Mouse (Mus musculus): Measurements from ENCODE around the gene Slc2a10. TPM values are rescaled to one million over a fixed set of nuclear protein-coding genes. Genes with fewer than 3 reads are reported as not detected.

The Slc2a10 gene
- polyA plus RNA-seq (2014; fragmentation: Illumina TruSeq; extraction: RNeasy Lipid Tissue Mini Kit (QIAGEN cat#74804); ENCODE audit: low read depth, low replicate concordance), result 0.32 TPM

DNA sequence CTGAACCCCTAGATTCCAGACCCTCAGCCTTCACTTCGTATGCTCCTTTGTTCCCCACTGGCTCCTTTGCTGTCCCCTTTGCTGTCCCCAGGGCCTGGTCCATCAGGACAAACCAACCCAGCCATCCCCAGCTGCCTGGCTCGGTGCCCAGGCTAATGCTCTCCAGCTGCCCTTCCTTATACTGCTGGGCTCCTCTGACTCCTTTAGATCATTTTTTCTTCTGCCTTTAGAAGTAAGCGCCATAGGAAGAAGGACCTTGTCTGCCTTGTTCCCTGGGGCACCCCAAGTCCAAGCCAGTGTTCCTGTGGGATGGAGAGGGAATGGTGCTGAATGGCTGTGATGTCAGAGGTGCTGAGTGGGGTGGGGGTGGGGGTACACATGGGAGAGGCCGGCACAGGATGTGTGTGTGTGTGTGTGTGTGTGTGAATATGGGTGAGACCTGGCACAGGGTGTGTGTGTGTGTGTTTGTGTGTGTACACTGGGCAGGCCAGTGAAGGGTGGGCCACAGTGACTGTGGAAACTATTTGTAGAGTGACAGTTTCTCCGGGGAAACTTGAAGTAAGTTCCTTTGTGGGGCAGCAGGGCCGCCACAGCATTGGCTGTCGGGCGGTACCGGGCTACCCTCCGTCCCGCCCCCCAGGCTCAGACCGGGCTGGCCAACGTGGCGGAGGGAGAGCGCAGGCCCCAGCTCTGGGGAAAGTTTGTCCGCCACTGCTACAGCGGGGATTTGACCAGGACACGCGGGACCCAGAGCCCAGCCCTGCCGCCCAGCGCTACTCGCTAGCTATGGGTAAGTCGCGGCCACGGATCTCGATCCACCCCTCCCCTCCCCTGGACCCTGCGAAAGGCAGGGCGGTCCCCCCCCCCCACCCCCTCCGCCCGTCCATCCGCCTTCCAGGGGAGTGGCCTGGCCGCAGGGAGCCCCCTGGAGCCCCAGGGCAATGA is at the start of gene Slc2a10:
Gene Slc2a10, plus strand, starts transcription at position 529 of the 945 bp plus-strand sequence.

DNA sequence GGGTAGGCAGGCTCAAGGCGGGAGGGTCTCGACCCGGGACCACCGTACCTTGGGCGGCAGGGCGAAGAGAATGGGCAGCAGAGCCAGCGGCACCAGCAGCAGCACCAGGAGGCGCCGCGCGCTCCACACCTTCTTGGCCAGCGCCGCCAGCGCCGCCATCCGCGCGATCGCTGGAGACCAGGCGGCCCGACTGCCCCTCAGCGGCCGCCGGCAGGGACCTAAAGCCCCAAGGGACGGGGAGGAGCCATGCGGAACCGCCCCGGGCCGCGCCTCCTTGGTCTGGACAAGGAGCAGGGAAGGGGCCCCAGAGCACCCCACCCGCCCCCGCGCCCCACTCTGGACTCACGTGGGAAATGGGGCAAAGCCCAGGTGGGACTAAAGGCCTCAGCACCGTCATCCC is 30.6 kb upstream of the Slc2a10 start, which contains the start of gene Slc13a3:
Gene Slc13a3, minus strand, starts transcription at position 228 of the 400 bp plus-strand sequence.

DNA sequence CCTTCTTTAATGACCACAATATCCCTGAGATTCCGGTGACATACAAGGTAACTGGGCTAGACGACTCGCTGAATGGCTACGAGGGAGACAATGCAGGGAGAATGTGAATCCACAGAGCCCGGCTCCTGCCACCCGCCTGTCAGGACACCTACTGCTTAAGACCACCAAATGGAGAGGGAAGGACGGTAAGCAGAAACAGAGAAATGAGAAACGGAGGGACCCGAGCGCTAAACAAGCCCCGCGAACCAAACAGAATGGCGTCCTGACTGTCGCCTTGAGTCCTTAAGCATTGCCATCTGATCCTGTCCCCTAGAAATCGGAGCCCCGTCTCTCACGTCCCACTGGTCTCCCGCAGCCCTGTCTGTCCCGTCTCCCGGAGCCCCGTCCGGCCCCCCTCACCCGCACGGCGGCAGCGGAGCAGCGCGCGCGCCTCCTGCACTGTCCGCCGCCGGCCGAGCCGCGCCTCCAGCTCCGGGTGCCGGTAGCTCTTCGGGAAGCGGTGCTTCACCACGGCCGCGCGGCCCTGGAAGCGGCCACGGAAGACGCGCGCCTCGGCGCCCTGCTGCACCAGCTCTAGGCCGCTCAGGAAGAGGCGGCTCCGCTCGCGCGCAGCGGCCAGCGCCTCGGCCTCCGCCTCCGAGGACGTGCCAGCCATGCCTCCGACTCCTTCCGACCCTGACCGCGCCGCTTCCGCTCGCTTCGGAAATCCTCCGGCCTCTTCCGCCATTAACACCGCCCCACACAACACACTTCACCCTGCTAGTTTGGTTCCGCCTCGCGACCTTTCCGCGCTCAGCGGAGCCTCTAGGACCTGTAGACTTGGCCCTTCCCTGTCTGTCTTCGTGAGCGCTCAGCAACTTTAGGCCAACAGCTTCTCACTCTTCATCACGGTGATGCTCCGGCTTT is 10.7 kb upstream of the Slc2a10 start, which contains the start of gene Trp53rka:
Gene Trp53rka, minus strand, starts transcription at position 677 of the 906 bp plus-strand sequence.

Other genes with a start within 250 kb of the Slc2a10 start
- 2.9 TPM for gene Slc35c2, start 215.9 kb upstream of the Slc2a10 start, polyA plus RNA-seq (2014; fragmentation: Illumina TruSeq; extraction: RNeasy Lipid Tissue Mini Kit (QIAGEN cat#74804); ENCODE audit: low read depth, low replicate concordance)
- 6.0 TPM for gene Elmo2, start 177.3 kb upstream of the Slc2a10 start, polyA plus RNA-seq (2014; fragmentation: Illumina TruSeq; extraction: RNeasy Lipid Tissue Mini Kit (QIAGEN cat#74804); ENCODE audit: low read depth, low replicate concordance)
- not detected for gene Zfp663, start 135.1 kb upstream of the Slc2a10 start, polyA plus RNA-seq (2014; fragmentation: Illumina TruSeq; extraction: RNeasy Lipid Tissue Mini Kit (QIAGEN cat#74804); ENCODE audit: low read depth, low replicate concordance)
- 1.4 TPM for gene Zfp334, start 115.5 kb upstream of the Slc2a10 start, polyA plus RNA-seq (2014; fragmentation: Illumina TruSeq; extraction: RNeasy Lipid Tissue Mini Kit (QIAGEN cat#74804); ENCODE audit: low read depth, low replicate concordance)
- gene Ocstamp, start 103.4 kb upstream of the Slc2a10 start, polyA plus RNA-seq (2014; fragmentation: Illumina TruSeq; extraction: RNeasy Lipid Tissue Mini Kit (QIAGEN cat#74804); ENCODE audit: low read depth, low replicate concordance), result not detected
- 25.1 TPM for gene Slc13a3, start 30.6 kb upstream of the Slc2a10 start, polyA plus RNA-seq (2014; fragmentation: Illumina TruSeq; extraction: RNeasy Lipid Tissue Mini Kit (QIAGEN cat#74804); ENCODE audit: low read depth, low replicate concordance)
- gene Trp53rka, start 10.5 kb upstream of the Slc2a10 start, polyA plus RNA-seq (2014; fragmentation: Illumina TruSeq; extraction: RNeasy Lipid Tissue Mini Kit (QIAGEN cat#74804); ENCODE audit: low read depth, low replicate concordance), result 2.5 TPM
- gene Eya2, start 91.2 kb downstream of the Slc2a10 start, polyA plus RNA-seq (2014; fragmentation: Illumina TruSeq; extraction: RNeasy Lipid Tissue Mini Kit (QIAGEN cat#74804); ENCODE audit: low read depth, low replicate concordance), result 0.24 TPM